In the genomic region with DNA sequence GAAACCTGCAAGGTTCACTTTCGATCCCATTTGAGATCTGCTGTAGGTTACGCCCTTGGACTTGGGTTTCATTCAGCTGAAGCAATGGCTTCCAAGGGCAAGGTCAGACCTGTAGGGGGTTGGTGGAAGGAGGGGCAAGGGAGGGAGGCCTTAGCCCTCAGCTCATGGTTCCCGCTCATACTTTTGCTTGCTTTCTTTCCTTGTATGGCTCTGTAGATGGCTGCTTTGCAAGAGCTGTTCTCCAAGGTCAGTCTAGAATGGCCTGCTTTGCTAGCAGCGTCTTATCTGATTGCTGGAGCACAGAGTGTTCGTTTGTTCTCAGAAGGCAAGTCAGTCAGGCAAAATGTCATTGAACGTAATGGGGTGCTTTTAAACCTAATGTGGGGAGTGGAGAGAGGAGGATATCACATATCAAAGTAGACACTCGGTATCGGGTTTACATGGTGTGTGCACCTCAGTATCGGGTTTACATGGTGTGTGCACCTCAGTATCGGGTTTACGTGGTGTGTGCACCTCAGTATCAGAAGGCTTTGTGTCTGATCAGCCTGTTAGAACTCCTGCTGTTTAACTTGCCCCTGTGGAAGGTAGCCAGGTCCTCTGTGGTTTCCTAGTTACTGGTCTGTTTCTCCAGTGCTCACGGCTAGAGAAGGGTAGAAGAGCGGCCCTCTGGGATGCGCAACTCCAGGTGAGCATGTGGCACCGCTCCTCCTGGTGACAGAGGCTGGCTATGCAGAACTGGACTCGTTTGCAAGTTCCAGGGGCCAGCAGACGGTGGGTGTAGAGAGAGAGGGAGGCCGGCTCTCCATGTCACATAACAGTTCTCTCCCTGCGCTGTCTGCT, we compare ENCODE assay signal across 12 mouse cellular contexts. TPM values are rescaled to one million over a fixed set of nuclear protein-coding genes. Genes with fewer than 3 reads are reported as not detected.
DNase-seq lines count a peak whose midpoint lies in the region; ATAC-seq and TF ChIP-seq lines count a peak whose summit lies in the region.
"Had no signal": no experiment of that assay in that cellular context is flagged by ENCODE, and none has a peak within 500 bp of the region (broad histone marks: within the 10 kb centered on the region; RNA-seq: fewer than 3 reads in every experiment).

No protein-coding gene starts in this region.

- H3K27me3 ChIP-seq in lung, embryonic 14.5 days (ENCODE audit: insufficient read depth, low read length), result no peaks in the 10 kb centered on the region
- no peaks in the 10 kb centered on the region for H3K27me3 ChIP-seq in stomach, embryonic 16.5 days (ENCODE audit: control insufficient read depth, insufficient read depth, low read length)

- TF ChIP-seq CTCF in lung, embryonic 14.5 days (IDR thresholded peaks at IDR 0.05; ENCODE audit: low read depth), result no peak

- no peak overlapping the region for H3K4me2 ChIP-seq in lung, embryonic 14.5 days
- 0 out of 2 replicates have a peak overlapping the region, but pooled peaks have one; percentile 15 for H3K4me2 ChIP-seq in stomach, embryonic 16.5 days (ENCODE audit: low read depth, low read length)

- H3K36me3 ChIP-seq in lung, embryonic 14.5 days (ENCODE audit: insufficient read depth), result no peaks in the 10 kb centered on the region
- H3K36me3 ChIP-seq in stomach, embryonic 16.5 days (ENCODE audit: control insufficient read depth, insufficient read depth, low read length), result no peaks in the 10 kb centered on the region

- 53% methylated on average over 19 of the region's 19 CpGs for WGBS in lung, embryonic 14.5 days
- 64% methylated on average over 19 of the region's 19 CpGs for WGBS in stomach, embryonic 16.5 days

- no peaks in the 10 kb centered on the region for H3K4me1 ChIP-seq in lung, embryonic 14.5 days (ENCODE audit: insufficient read depth)
- peaks cover 17% of the 10 kb centered on the region; the same call in 1 of the 2 replicates for H3K4me1 ChIP-seq in stomach, embryonic 16.5 days (ENCODE audit: control insufficient read depth, insufficient read depth, low read length)

- no peak overlapping the region for H3K9ac ChIP-seq in lung, embryonic 14.5 days
- H3K9ac ChIP-seq in stomach, embryonic 16.5 days (ENCODE audit: low read length), result no peak overlapping the region; the same call in 1 of the 2 replicates

- peak overlapping the region; percentile 42; the same call in 1 of the 2 replicates for H3K27ac ChIP-seq in lung, embryonic 14.5 days (ENCODE audit: low read depth)
- H3K27ac ChIP-seq in stomach, embryonic 16.5 days (ENCODE audit: low read length), result peak overlapping the region; percentile 86

- H3K9me3 ChIP-seq in lung, embryonic 14.5 days (ENCODE audit: low read depth, low read length), result no peaks in the 10 kb centered on the region
- no peaks in the 10 kb centered on the region for H3K9me3 ChIP-seq in stomach, embryonic 16.5 days (replicated peaks; ENCODE audit: control insufficient read depth, low read length)
- H3K9me3 ChIP-seq: G1E had no signal

- DNase-seq in lung, embryonic 14.5 days, result no peak
- no peak for DNase-seq in lung, postnatal 36 days
- DNase-seq in adrenal gland, postnatal 36 days, result peak; percentile 48 to 74
- DNase-seq in induced T-regulatory cell, adult 2 months (ENCODE audit: low read depth), result peak; percentile 10
- no peak for DNase-seq in T-cell, adult 2 months (ENCODE audit: low spot score)
- DNase-seq in MN1 (ENCODE audit: low spot score), result no peak
- DNase-seq in spleen, postnatal 14 days (ENCODE audit: low spot score in 2 of 2), result no peak
- DNase-seq: embryo, embryonic 11 days; gastrocnemius, postnatal 25 days had no signal

- no peak overlapping the region for H3K4me3 ChIP-seq in lung, embryonic 14.5 days (ENCODE audit: low read depth, low read length)
- H3K4me3 ChIP-seq in stomach, embryonic 16.5 days (replicated peaks; ENCODE audit: low read length), result no peak overlapping the region

- ATAC-seq in lung, embryonic 14.5 days (ENCODE audit: insufficient read depth), result no peak
- ATAC-seq in stomach, embryonic 16.5 days (ENCODE audit: insufficient read depth, low FRiP score), result peak; percentile 71

RNA-seq across cellular contexts. Expression of gene Nt5dc3, which starts 35.7 kb away (rescaled TPM):
- 1.5 and 1.9 TPM in 2 replicates for polyA plus RNA-seq in lung, embryonic 14.5 days (2014; fragmentation: Nextera tagmentation; extraction: Ambion mirVana)
- total RNA-seq in adrenal gland, postnatal 36 days (2021), result 10 to 100 TPM; 35.7 to 60.4 TPM
- polyA plus RNA-seq in stomach, embryonic 16.5 days (2015; fragmentation: Nextera tagmentation; extraction: Ambion mirVana), result 1.5 and 1.8 TPM in 2 replicates

RNA-seq across cellular contexts. Expression of gene Gm49358, which starts 50.7 kb away (rescaled TPM):
- polyA plus RNA-seq in lung, embryonic 14.5 days (2014; fragmentation: Nextera tagmentation; extraction: Ambion mirVana), result 0.24 TPM in 1 of 2 replicates, not detected in the other
- 10 to 100 TPM; 10.7 to 17.5 TPM for total RNA-seq in adrenal gland, postnatal 36 days (2021)
- polyA plus RNA-seq in stomach, embryonic 16.5 days (2015; fragmentation: Nextera tagmentation; extraction: Ambion mirVana), result not detected in 2 replicates
- total RNA-seq: G1E had no signal
- polyA plus RNA-seq: G1E; neural tube, embryonic 11.5 days had no signal

Comparison
In these comparisons a context has a peak if more than half of its experiments do, and no peak if none do; other contexts are left out.
1. DNase-seq: peak in adrenal gland, postnatal 36 days (2 of 2) and induced T-regulatory cell, adult 2 months (single experiment); none in lung, embryonic 14.5 days (single experiment), lung, postnatal 36 days (single experiment), T-cell, adult 2 months (single experiment), MN1 (single experiment) and spleen, postnatal 14 days (0 of 2).